Comparison of ENCODE assay signal across 18 mouse cellular contexts in genomic region chr19:6916496-6916895, GRCm38 (mm10).
"Had no signal": no experiment of that assay in that cellular context is flagged by ENCODE, and none has a peak within 500 bp of the region (broad histone marks: within the 10 kb centered on the region; RNA-seq: fewer than 3 reads in every experiment).

No protein-coding gene starts in this region.

- H3K27ac ChIP-seq: kidney, embryonic 15.5 days; limb, embryonic 15.5 days; midbrain, embryonic 10.5 days; neural tube, embryonic 13.5 days; stomach, embryonic 15.5 days had no signal

- ATAC-seq: midbrain, embryonic 16.5 days had no signal

- H3K27me3 ChIP-seq: kidney, embryonic 15.5 days; limb, embryonic 15.5 days; liver, embryonic 15.5 days; neural tube, embryonic 13.5 days; stomach, embryonic 15.5 days had no signal

- H3K9me3 ChIP-seq: kidney, embryonic 15.5 days; limb, embryonic 15.5 days; liver, embryonic 15.5 days; midbrain, embryonic 10.5 days; neural tube, embryonic 13.5 days; stomach, embryonic 15.5 days had no signal

- H3K4me2 ChIP-seq: kidney, embryonic 15.5 days; limb, embryonic 15.5 days; liver, embryonic 15.5 days; lung, embryonic 14.5 days; neural tube, embryonic 13.5 days; stomach, embryonic 15.5 days had no signal

- DNase-seq: kidney, postnatal 36 days; layer of hippocampus, adult 9-11 months; layer of hippocampus, postnatal 36 days; lung, embryonic 14.5 days; lung, postnatal 10 days; lung, postnatal 4 days; retina, postnatal 1 day; right cerebral cortex, postnatal 4 days; spleen, adult 18-20 months; thymus, adult 18-20 months; thymus, postnatal 14 days had no signal

- H3K9ac ChIP-seq: kidney, embryonic 15.5 days; limb, embryonic 15.5 days; liver, embryonic 15.5 days; lung, embryonic 14.5 days; neural tube, embryonic 13.5 days; stomach, embryonic 15.5 days had no signal

- H3K4me3 ChIP-seq: kidney, embryonic 15.5 days; limb, embryonic 15.5 days; liver, embryonic 15.5 days; midbrain, embryonic 10.5 days; neural tube, embryonic 13.5 days; stomach, embryonic 15.5 days had no signal
